8 mouse cellular contexts compared by ENCODE assay signal in genomic region chr7:45332685-45333425, GRCm38 (mm10). TPM values are rescaled to one million over a fixed set of nuclear protein-coding genes. Genes with fewer than 3 reads are reported as not detected.
DNase-seq lines count a peak whose midpoint lies in the region; ATAC-seq lines count a peak whose summit lies in the region.

No protein-coding gene starts in this region.

- DNase-seq in adrenal gland, postnatal 10 days = peak; percentile 59
- no peak for DNase-seq in adrenal gland, adult 8-10 months
- peak; percentile 16 for DNase-seq in adipocyte (ENCODE audit: low spot score)
- peak; percentile 71 for DNase-seq in forebrain, embryonic 11.5 days (ENCODE audit: low spot score)
- peak; percentile 71 for DNase-seq in limb, embryonic 11.5 days (ENCODE audit: low spot score)
- peak; percentile 57 for DNase-seq in midbrain, embryonic 10.5 days (ENCODE audit: low spot score)
- DNase-seq in thymus, postnatal 0 days (ENCODE audit: low spot score) = peak; percentile 70

- no peaks in the 10 kb centered on the region for H3K36me3 ChIP-seq in forebrain, embryonic 11.5 days (ENCODE audit: control insufficient read depth, insufficient read depth, low read length)
- no peaks in the 10 kb centered on the region for H3K36me3 ChIP-seq in limb, embryonic 11.5 days (ENCODE audit: control insufficient read depth, insufficient read depth, low read length)
- no peaks in the 10 kb centered on the region for H3K36me3 ChIP-seq in midbrain, embryonic 10.5 days

- peak overlapping the region; percentile 57 for H3K4me3 ChIP-seq in forebrain, embryonic 11.5 days (ENCODE audit: low read depth, low read length)
- H3K4me3 ChIP-seq in limb, embryonic 11.5 days (ENCODE audit: low read depth, low read length) = peak overlapping the region; percentile 73
- H3K4me3 ChIP-seq in midbrain, embryonic 10.5 days = peak overlapping the region; percentile 79

- peaks cover 5% of the 10 kb centered on the region for H3K4me1 ChIP-seq in forebrain, embryonic 11.5 days (replicated peaks; ENCODE audit: control insufficient read depth, insufficient read depth, low read length)
- H3K4me1 ChIP-seq in limb, embryonic 11.5 days (ENCODE audit: control insufficient read depth, insufficient read depth, low read length) = peaks cover 13% of the 10 kb centered on the region
- H3K4me1 ChIP-seq in midbrain, embryonic 10.5 days = peaks cover 39% of the 10 kb centered on the region

- H3K27ac ChIP-seq in forebrain, embryonic 11.5 days (ENCODE audit: low read depth, low read length) = no peak overlapping the region
- 0 out of 2 replicates have a peak overlapping the region, but pooled peaks have one; percentile 39 for H3K27ac ChIP-seq in limb, embryonic 11.5 days (replicated peaks; ENCODE audit: low read depth, low read length)
- H3K27ac ChIP-seq in midbrain, embryonic 10.5 days (replicated peaks) = peak overlapping the region; percentile 84

- H3K27me3 ChIP-seq in forebrain, embryonic 11.5 days (ENCODE audit: control insufficient read depth, insufficient read depth, low read length) = 0 out of 2 replicates have a peak, but pooled peaks cover 6% of the 10 kb centered on the region
- peaks cover 2% of the 10 kb centered on the region; the same call in 1 of the 2 replicates for H3K27me3 ChIP-seq in limb, embryonic 11.5 days (ENCODE audit: control insufficient read depth, insufficient read depth, low read length)
- H3K27me3 ChIP-seq in midbrain, embryonic 10.5 days (ENCODE audit: low read depth, poor library complexity, severe bottlenecking) = peaks cover 55% of the 10 kb centered on the region

- peak overlapping the region; percentile 96 for H3K4me2 ChIP-seq in forebrain, embryonic 11.5 days (ENCODE audit: low read depth, low read length, severe bottlenecking)
- peak overlapping the region; percentile 83 for H3K4me2 ChIP-seq in limb, embryonic 11.5 days (ENCODE audit: low read depth, severe bottlenecking)

- peak; percentile 40 for ATAC-seq in forebrain, embryonic 11.5 days (replicated peaks; ENCODE audit: low FRiP score)
- peak; percentile 36 to 53 for ATAC-seq in hematopoietic stem cell, adult 5-6 weeks (replicated peaks in 1 of 2; ENCODE audit: insufficient read depth in 1 of 2, low FRiP score in 2 of 2, low TSS enrichment in 1 of 2, low read depth in 1 of 2, poor library complexity in 2 of 2, severe bottlenecking in 2 of 2)
- ATAC-seq in limb, embryonic 11.5 days (ENCODE audit: insufficient number of reproducible peaks, low FRiP score, low TSS enrichment, low read depth) = peak; percentile 48

- no peaks in the 10 kb centered on the region for H3K9me3 ChIP-seq in forebrain, embryonic 11.5 days (ENCODE audit: control insufficient read depth, low read length)
- H3K9me3 ChIP-seq in limb, embryonic 11.5 days (ENCODE audit: control insufficient read depth, low read length) = no peaks in the 10 kb centered on the region
- H3K9me3 ChIP-seq in midbrain, embryonic 10.5 days (replicated peaks) = no peaks in the 10 kb centered on the region

- peak overlapping the region; percentile 66 for H3K9ac ChIP-seq in forebrain, embryonic 11.5 days (ENCODE audit: low read length)
- H3K9ac ChIP-seq in limb, embryonic 11.5 days (ENCODE audit: low read length) = peak overlapping the region; percentile 73

- 5% methylated on average over 22 of the region's 22 CpGs for WGBS in forebrain, embryonic 11.5 days
- 5% methylated on average over 22 of the region's 22 CpGs for WGBS in limb, embryonic 11.5 days
- 3% methylated on average over 22 of the region's 22 CpGs for WGBS in midbrain, embryonic 10.5 days

RNA-seq across cellular contexts. Expression of gene Trpm4, which starts 0.7 kb away (rescaled TPM):
- 10 to 100 TPM; 15.9 to 26.8 TPM for total RNA-seq in adrenal gland, postnatal 10 days (2021)
- 10 to 100 TPM in 2 of 4 experiments, 1 to 10 TPM in 2; 5.8 to 19.1 (median 10.4) TPM for total RNA-seq in adrenal gland, adult 8-10 months (2022)
- 5.6 and 6.8 TPM in 2 replicates for polyA plus RNA-seq in forebrain, embryonic 11.5 days (2014; fragmentation: Nextera tagmentation; extraction: Ambion mirVana)
- 3.2 and 10.8 TPM in 2 replicates for total RNA-seq in hematopoietic stem cell, adult 5-6 weeks (2017)
- 6.7 and 8.9 TPM in 2 replicates for polyA plus RNA-seq in limb, embryonic 11.5 days (2014; fragmentation: Nextera tagmentation; extraction: Ambion mirVana)
- 7.0 and 9.6 TPM in 2 replicates for polyA plus RNA-seq in midbrain, embryonic 10.5 days (2016; fragmentation: Nextera tagmentation; extraction: Ambion mirVana)
- 4.9 and 5.2 TPM in 2 replicates for polyA plus RNA-seq in thymus, postnatal 0 days (2015; fragmentation: Nextera tagmentation; extraction: Ambion mirVana)

RNA-seq across cellular contexts. Expression of gene Hrc, which starts 2.2 kb away (rescaled TPM):
- 10 to 100 TPM; 10.7 to 47.8 TPM for total RNA-seq in adrenal gland, postnatal 10 days (2021)
- under 1 TPM; 0.09 to 0.31 (median 0.26) TPM for total RNA-seq in adrenal gland, adult 8-10 months (2022)
- polyA plus RNA-seq in forebrain, embryonic 11.5 days (2014; fragmentation: Nextera tagmentation; extraction: Ambion mirVana) = not detected in 2 replicates
- not detected in 2 replicates for total RNA-seq in hematopoietic stem cell, adult 5-6 weeks (2017)
- 0.52 and 0.83 TPM in 2 replicates for polyA plus RNA-seq in limb, embryonic 11.5 days (2014; fragmentation: Nextera tagmentation; extraction: Ambion mirVana)
- 0.12 and 0.29 TPM in 2 replicates for polyA plus RNA-seq in midbrain, embryonic 10.5 days (2016; fragmentation: Nextera tagmentation; extraction: Ambion mirVana)
- polyA plus RNA-seq in thymus, postnatal 0 days (2015; fragmentation: Nextera tagmentation; extraction: Ambion mirVana) = 0.08 and 0.09 TPM in 2 replicates

RNA-seq across cellular contexts. Expression of gene Ppfia3, which starts 34.0 kb away (rescaled TPM):
- 1 to 10 TPM; 1.9 to 3.0 TPM for total RNA-seq in adrenal gland, postnatal 10 days (2021)
- total RNA-seq in adrenal gland, adult 8-10 months (2022) = 1 to 10 TPM; 2.8 to 7.2 (median 4.7) TPM
- 11.6 and 13.0 TPM in 2 replicates for polyA plus RNA-seq in forebrain, embryonic 11.5 days (2014; fragmentation: Nextera tagmentation; extraction: Ambion mirVana)
- not detected in 2 replicates for total RNA-seq in hematopoietic stem cell, adult 5-6 weeks (2017)
- 5.4 and 6.1 TPM in 2 replicates for polyA plus RNA-seq in limb, embryonic 11.5 days (2014; fragmentation: Nextera tagmentation; extraction: Ambion mirVana)
- polyA plus RNA-seq in midbrain, embryonic 10.5 days (2016; fragmentation: Nextera tagmentation; extraction: Ambion mirVana) = 6.4 and 7.4 TPM in 2 replicates
- 0.27 and 0.49 TPM in 2 replicates for polyA plus RNA-seq in thymus, postnatal 0 days (2015; fragmentation: Nextera tagmentation; extraction: Ambion mirVana)

RNA-seq across cellular contexts. Expression of gene Lin7b, which starts 37.5 kb away (rescaled TPM):
- 1 to 10 TPM in 1 of 2 experiments, under 1 TPM in 1; 0.90 to 2.9 TPM for total RNA-seq in adrenal gland, postnatal 10 days (2021)
- total RNA-seq in adrenal gland, adult 8-10 months (2022) = 10 to 100 TPM in 2 of 4 experiments, 1 to 10 TPM in 2; 1.8 to 14.1 (median 7.6) TPM
- polyA plus RNA-seq in forebrain, embryonic 11.5 days (2014; fragmentation: Nextera tagmentation; extraction: Ambion mirVana) = 0.48 and 1.5 TPM in 2 replicates
- 3.2 TPM in 1 of 2 replicates, not detected in the other for total RNA-seq in hematopoietic stem cell, adult 5-6 weeks (2017)
- polyA plus RNA-seq in limb, embryonic 11.5 days (2014; fragmentation: Nextera tagmentation; extraction: Ambion mirVana) = 0.43 and 0.89 TPM in 2 replicates
- 1.0 and 1.4 TPM in 2 replicates for polyA plus RNA-seq in midbrain, embryonic 10.5 days (2016; fragmentation: Nextera tagmentation; extraction: Ambion mirVana)
- polyA plus RNA-seq in thymus, postnatal 0 days (2015; fragmentation: Nextera tagmentation; extraction: Ambion mirVana) = 0.49 and 0.79 TPM in 2 replicates

RNA-seq across cellular contexts. Expression of gene Slc6a21, which starts 55.5 kb away (rescaled TPM):
- total RNA-seq in adrenal gland, postnatal 10 days (2021) = under 1 TPM in 1 of 2 experiments, not detected in 1; 0.42 TPM
- under 1 TPM in 1 of 4 experiments, not detected in 3; 0.26 TPM for total RNA-seq in adrenal gland, adult 8-10 months (2022)
- polyA plus RNA-seq in forebrain, embryonic 11.5 days (2014; fragmentation: Nextera tagmentation; extraction: Ambion mirVana) = not detected in 2 replicates
- total RNA-seq in hematopoietic stem cell, adult 5-6 weeks (2017) = 0.19 TPM in 1 of 2 replicates, not detected in the other
- polyA plus RNA-seq in limb, embryonic 11.5 days (2014; fragmentation: Nextera tagmentation; extraction: Ambion mirVana) = not detected in 2 replicates
- not detected in 2 replicates for polyA plus RNA-seq in midbrain, embryonic 10.5 days (2016; fragmentation: Nextera tagmentation; extraction: Ambion mirVana)
- 0.08 TPM in 1 of 2 replicates, not detected in the other for polyA plus RNA-seq in thymus, postnatal 0 days (2015; fragmentation: Nextera tagmentation; extraction: Ambion mirVana)
